11 mouse cellular contexts compared by ENCODE assay signal in genomic region chr10:19908076-19908475, GRCm38 (mm10). TPM values are rescaled to one million over a fixed set of nuclear protein-coding genes. Genes with fewer than 3 reads are reported as not detected.
DNase-seq lines count a peak whose midpoint lies in the region; ATAC-seq and TF ChIP-seq lines count a peak whose summit lies in the region.
"Had no signal": no experiment of that assay in that cellular context is flagged by ENCODE, and none has a peak within 500 bp of the region (broad histone marks: within the 10 kb centered on the region; RNA-seq: fewer than 3 reads in every experiment).

No protein-coding gene starts in this region.

- ATAC-seq in erythroblast, adult 5-6 weeks (replicated peaks; ENCODE audit: low FRiP score, poor library complexity, severe bottlenecking): no peak
- ATAC-seq in kidney, postnatal 0 days (replicated peaks; ENCODE audit: low FRiP score, low read depth): no peak
- ATAC-seq in liver, embryonic 12.5 days: no peak
- no peak for ATAC-seq in hindbrain, embryonic 16.5 days

- TF ChIP-seq CTCF in kidney, postnatal 0 days (IDR thresholded peaks at IDR 0.05; ENCODE audit: low read depth): no peak
- no peak for TF ChIP-seq CTCF in CH12.LX (conservative IDR thresholded peaks at IDR 0.05 in 1 of 2, IDR thresholded peaks at IDR 0.05 in 1 of 2; ENCODE audit: low read depth in 2 of 2, low read length in 2 of 2)

- peaks cover 5% of the 10 kb centered on the region for H3K36me3 ChIP-seq in erythroblast, embryonic 14.5 days (ENCODE audit: control insufficient read depth)
- no peaks in the 10 kb centered on the region for H3K36me3 ChIP-seq in kidney, postnatal 0 days (ENCODE audit: insufficient read depth, low read length)
- H3K36me3 ChIP-seq in CH12.LX (replicated peaks in 1 of 2; ENCODE audit: control insufficient read depth in 1 of 2, insufficient read depth in 1 of 2, low read length in 1 of 2): peaks cover 0 to 22% of the 10 kb centered on the region in 2 experiments
- peaks cover 14% of the 10 kb centered on the region for H3K36me3 ChIP-seq in liver, embryonic 12.5 days
- no peaks in the 10 kb centered on the region for H3K36me3 ChIP-seq in hindbrain, embryonic 16.5 days (ENCODE audit: control insufficient read depth, insufficient read depth, low read length)
- H3K36me3 ChIP-seq: forebrain, embryonic 15.5 days; hindbrain, embryonic 15.5 days had no signal

- no peaks in the 10 kb centered on the region for H3K9me3 ChIP-seq in erythroblast, embryonic 14.5 days (ENCODE audit: control insufficient read depth, low read length)
- H3K9me3 ChIP-seq in kidney, postnatal 0 days (replicated peaks; ENCODE audit: low read length): no peaks in the 10 kb centered on the region
- no peaks in the 10 kb centered on the region for H3K9me3 ChIP-seq in CH12.LX (replicated peaks; ENCODE audit: low read length)
- H3K9me3 ChIP-seq in liver, embryonic 12.5 days (replicated peaks): no peaks in the 10 kb centered on the region
- no peaks in the 10 kb centered on the region for H3K9me3 ChIP-seq in hindbrain, embryonic 16.5 days (ENCODE audit: control insufficient read depth, low read length)
- H3K9me3 ChIP-seq: forebrain, embryonic 15.5 days; hindbrain, embryonic 15.5 days had no signal

- H3K9ac ChIP-seq in kidney, postnatal 0 days (ENCODE audit: low read depth, low read length): no peak overlapping the region
- H3K9ac ChIP-seq in CH12.LX (ENCODE audit: insufficient read depth, low read depth): no peak overlapping the region; the same call in 1 of the 2 replicates
- no peak overlapping the region for H3K9ac ChIP-seq in liver, embryonic 12.5 days
- H3K9ac ChIP-seq in hindbrain, embryonic 16.5 days (ENCODE audit: low read depth, low read length): no peak overlapping the region

- peaks cover 7% of the 10 kb centered on the region for H3K4me1 ChIP-seq in erythroblast, embryonic 14.5 days (ENCODE audit: control insufficient read depth)
- no peaks in the 10 kb centered on the region for H3K4me1 ChIP-seq in kidney, postnatal 0 days (replicated peaks; ENCODE audit: insufficient read depth, low read length)
- peaks cover 0 to 27% of the 10 kb centered on the region in 2 experiments; a peak in 2 of 4 replicates for H3K4me1 ChIP-seq in CH12.LX (ENCODE audit: control insufficient read depth in 1 of 2, insufficient read depth in 2 of 2)
- H3K4me1 ChIP-seq in liver, embryonic 12.5 days: peaks cover 10% of the 10 kb centered on the region
- H3K4me1 ChIP-seq in hindbrain, embryonic 16.5 days (ENCODE audit: control insufficient read depth, insufficient read depth, low read depth, low read length): no peaks in the 10 kb centered on the region
- H3K4me1 ChIP-seq: forebrain, embryonic 15.5 days; hindbrain, embryonic 15.5 days had no signal

- WGBS in kidney, postnatal 0 days: 59% methylated on average over 2 of the region's 2 CpGs
- WGBS in liver, embryonic 12.5 days (ENCODE audit: insufficient replicate concordance): 67% methylated on average over 2 of the region's 2 CpGs
- whole genome bisulfite sequencing in hindbrain, embryonic 16.5 days: 70% methylated on average over 2 of the region's 2 CpGs

- H3K79me2 ChIP-seq in CH12.LX (replicated peaks; ENCODE audit: control insufficient read depth, extremely low read depth, insufficient read depth, poor library complexity, severe bottlenecking): no peaks in the 10 kb centered on the region

- no peaks in the 10 kb centered on the region for H3K27me3 ChIP-seq in erythroblast, embryonic 14.5 days (ENCODE audit: control insufficient read depth)
- no peaks in the 10 kb centered on the region for H3K27me3 ChIP-seq in kidney, postnatal 0 days (ENCODE audit: insufficient read depth, low read length)
- no peaks in the 10 kb centered on the region for H3K27me3 ChIP-seq in CH12.LX (replicated peaks)
- H3K27me3 ChIP-seq in liver, embryonic 12.5 days (replicated peaks): no peaks in the 10 kb centered on the region
- no peaks in the 10 kb centered on the region for H3K27me3 ChIP-seq in hindbrain, embryonic 16.5 days (replicated peaks; ENCODE audit: control insufficient read depth, insufficient read depth, low read length)
- H3K27me3 ChIP-seq: forebrain, embryonic 15.5 days had no signal

- dilution Hi-C loops in CH12.LX (cut with MboI; ENCODE audit: extremely low pct_ligation_motif_present, extremely low pct_unique_long_range_greater_than_20kb, low sequenced_read_pairs): no loop called here

- no peak for TF ChIP-seq POLR2A in CH12.LX (IDR thresholded peaks at IDR 0.05; ENCODE audit: low read depth, low read length)

- no peak for TF ChIP-seq RAD21 in CH12.LX (IDR thresholded peaks at IDR 0.05; ENCODE audit: low read depth, low read length)

- DNase-seq in kidney, postnatal 0 days (ENCODE audit: low spot score): peak; percentile 16
- DNase-seq in kidney, postnatal 10 days: no peak
- DNase-seq in CH12.LX (ENCODE audit: extremely low read depth): no peak
- DNase-seq in adrenal gland, postnatal 4 days (ENCODE audit: low spot score in 2 of 2): no peak

- peak overlapping the region; percentile 84 for H3K4me3 ChIP-seq in erythroblast, embryonic 14.5 days (replicated peaks)
- H3K4me3 ChIP-seq in kidney, postnatal 0 days (replicated peaks; ENCODE audit: low read depth, low read length): no peak overlapping the region
- H3K4me3 ChIP-seq in CH12.LX (replicated peaks in 1 of 3; ENCODE audit: low read depth in 2 of 3, low read length in 2 of 3, poor library complexity in 1 of 3): no peak overlapping the region
- no peak overlapping the region for H3K4me3 ChIP-seq in liver, embryonic 12.5 days
- no peak overlapping the region for H3K4me3 ChIP-seq in hindbrain, embryonic 16.5 days (ENCODE audit: low read length)

- TF ChIP-seq EP300 in CH12.LX (IDR thresholded peaks at IDR 0.05; ENCODE audit: low read length): no peak

- H3K4me2 ChIP-seq in kidney, postnatal 0 days (ENCODE audit: low read length): peak overlapping the region; percentile 18; the same call in 1 of the 2 replicates
- H3K4me2 ChIP-seq in CH12.LX (ENCODE audit: insufficient read depth, low read depth, poor library complexity, severe bottlenecking): peak overlapping the region; percentile 41; the same call in 1 of the 2 replicates
- H3K4me2 ChIP-seq in liver, embryonic 12.5 days: peak overlapping the region; percentile 54; the same call in 1 of the 2 replicates
- H3K4me2 ChIP-seq in hindbrain, embryonic 16.5 days (ENCODE audit: low read length): no peak overlapping the region

- H3K27ac ChIP-seq in kidney, postnatal 0 days: peak overlapping the region; percentile 47
- H3K27ac ChIP-seq in CH12.LX (ENCODE audit: insufficient read depth, low read depth): no peak overlapping the region
- no peak overlapping the region for H3K27ac ChIP-seq in liver, embryonic 12.5 days
- H3K27ac ChIP-seq in hindbrain, embryonic 16.5 days (ENCODE audit: low read depth, low read length): no peak overlapping the region

- in situ Hi-C loops in CH12.LX (cut with MboI; ENCODE audit: low pct_ligation_motif_present, low pct_unique_long_range_greater_than_20kb, low sequenced_read_pairs): no loop called here

TF ChIP-seq in CH12.LX, 34 proteins besides CTCF, POLR2A, EP300 and RAD21 (continues in another document):
- no peak for TF ChIP-seq MYC (IDR thresholded peaks at IDR 0.05; ENCODE audit: low read depth, low read length)
- TF ChIP-seq BHLHE40 (IDR thresholded peaks at IDR 0.05; ENCODE audit: low read depth, low read length): no peak
- no peak for TF ChIP-seq RCOR1 (conservative IDR thresholded peaks at IDR 0.05; ENCODE audit: low read depth, low read length)
- TF ChIP-seq ETS1 (conservative IDR thresholded peaks at IDR 0.05; ENCODE audit: low read depth, low read length): no peak
- TF ChIP-seq SMC3 (IDR thresholded peaks at IDR 0.05; ENCODE audit: low read depth, low read length): no peak
- no peak for TF ChIP-seq CHD1 (IDR thresholded peaks at IDR 0.05; ENCODE audit: low read depth, low read length)
- TF ChIP-seq USF2 (conservative IDR thresholded peaks at IDR 0.05; ENCODE audit: low read depth, low read length): no peak

RNA-seq across cellular contexts. Expression of gene Pex7, which starts 0.6 kb away (rescaled TPM):
- 0.17 and 0.18 TPM in 2 replicates for polyA plus RNA-seq in erythroblast, embryonic 14.5 days (2012)
- 4.2 and 6.5 TPM in 2 replicates for total RNA-seq in erythroblast, adult 5-6 weeks (2015; ENCODE audit: low replicate concordance)
- 3.3 and 4.2 TPM in 2 replicates for total RNA-seq in erythroblast, adult 5-6 weeks (2017; ENCODE audit: low replicate concordance)
- 61.1 and 64.8 TPM in 2 replicates for polyA plus RNA-seq in kidney, postnatal 0 days (2015; fragmentation: Nextera tagmentation; extraction: Ambion mirVana)
- 26.5 and 28.0 TPM in 2 replicates for total RNA-seq in CH12.LX (2012; rRNA removed)
- 53.1 and 53.6 TPM in 2 replicates for total RNA-seq in CH12.LX (2014; rRNA removed)
- polyA plus RNA-seq in CH12.LX (2012; ENCODE audit: insufficient read length, low read depth): 30.2 and 32.4 TPM in 2 replicates
- 29.7 and 30.9 TPM in 2 replicates for polyA plus RNA-seq in liver, embryonic 12.5 days (2016; fragmentation: Nextera tagmentation; extraction: Ambion mirVana)
- total RNA-seq in adrenal gland, postnatal 4 days (2021): 10 to 100 TPM; 40.6 to 41.3 TPM
- 34.4 and 35.9 TPM in 2 replicates for polyA plus RNA-seq in hindbrain, embryonic 16.5 days (2015; fragmentation: Nextera tagmentation; extraction: Ambion mirVana)

RNA-seq across cellular contexts. Expression of gene Map3k5, which starts 26.2 kb away (rescaled TPM):
- not detected in 2 replicates for polyA plus RNA-seq in erythroblast, embryonic 14.5 days (2012)
- total RNA-seq in erythroblast, adult 5-6 weeks (2015; ENCODE audit: low replicate concordance): 3.1 and 4.2 TPM in 2 replicates
- total RNA-seq in erythroblast, adult 5-6 weeks (2017; ENCODE audit: low replicate concordance): 4.6 and 8.8 TPM in 2 replicates
- 2.2 and 3.0 TPM in 2 replicates for polyA plus RNA-seq in kidney, postnatal 0 days (2015; fragmentation: Nextera tagmentation; extraction: Ambion mirVana)
- total RNA-seq in CH12.LX (2012; rRNA removed) (27.6 and 28.8 TPM in 2 replicates), CH12.LX (2014; rRNA removed) (15.8 and 16.3 TPM in 2 replicates)
- polyA plus RNA-seq in CH12.LX (2012; ENCODE audit: insufficient read length, low read depth): 27.3 and 31.0 TPM in 2 replicates
- polyA plus RNA-seq in liver, embryonic 12.5 days (2016; fragmentation: Nextera tagmentation; extraction: Ambion mirVana): 1.2 and 1.3 TPM in 2 replicates
- total RNA-seq in adrenal gland, postnatal 4 days (2021): 10 to 100 TPM; 24.0 to 29.3 TPM
- 1.0 and 1.2 TPM in 2 replicates for polyA plus RNA-seq in hindbrain, embryonic 16.5 days (2015; fragmentation: Nextera tagmentation; extraction: Ambion mirVana)

RNA-seq across cellular contexts. Expression of gene Slc35d3, which starts 56.8 kb away (rescaled TPM):
- polyA plus RNA-seq in erythroblast, embryonic 14.5 days (2012): 0.03 TPM in 1 of 2 replicates, not detected in the other
- 0.42 TPM in 1 of 2 replicates, not detected in the other for total RNA-seq in erythroblast, adult 5-6 weeks (2015; ENCODE audit: low replicate concordance)
- not detected in 2 replicates for total RNA-seq in erythroblast, adult 5-6 weeks (2017; ENCODE audit: low replicate concordance)
- 0.07 and 0.11 TPM in 2 replicates for polyA plus RNA-seq in kidney, postnatal 0 days (2015; fragmentation: Nextera tagmentation; extraction: Ambion mirVana)
- total RNA-seq in CH12.LX (2012; rRNA removed): 0.21 and 0.93 TPM in 2 replicates
- 0.52 and 0.57 TPM in 2 replicates for total RNA-seq in CH12.LX (2014; rRNA removed)
- 0.37 and 0.40 TPM in 2 replicates for polyA plus RNA-seq in CH12.LX (2012; ENCODE audit: insufficient read length, low read depth)
- 9.9 and 10.0 TPM in 2 replicates for polyA plus RNA-seq in liver, embryonic 12.5 days (2016; fragmentation: Nextera tagmentation; extraction: Ambion mirVana)
- total RNA-seq in adrenal gland, postnatal 4 days (2021): 10 to 100 TPM; 21.2 to 21.6 TPM
- 2.4 and 2.9 TPM in 2 replicates for polyA plus RNA-seq in hindbrain, embryonic 16.5 days (2015; fragmentation: Nextera tagmentation; extraction: Ambion mirVana)
- total RNA-seq: heart, adult 2 months had no signal

Comparison
In these comparisons a context has a peak if more than half of its experiments do, and no peak if none do; other contexts are left out.
1. RNA of gene Pex7, which starts 0.6 kb away (polyA plus RNA-seq): 61.1 to 64.8 TPM in kidney, postnatal 0 days, 34.4 to 35.9 TPM in hindbrain, embryonic 16.5 days, 29.7 to 30.9 TPM in liver, embryonic 12.5 days and 30.2 to 32.4 TPM in CH12.LX; 0.17 to 0.18 TPM in erythroblast, embryonic 14.5 days; every median in the first group is over 10 times any median in the second.